Mouse (Mus musculus) neural tube, embryonic 12.5 days (tissue): ENCODE data around the gene Zfp747. TPM values are rescaled to one million over a fixed set of nuclear protein-coding genes. Genes with fewer than 3 reads are reported as not detected.
"Not testable (repeated sequence)": the region's sequence is repeated elsewhere in the genome, so short reads cannot be mapped to it uniquely, and the experiment has no call there.

Experiments used
- ATAC-seq: fragments of 200-750 bp; cut with Nextera tagmentation; 2 replicates; pipeline ENCODE4 v1.8.0; 2017; ENCODE audit warnings: low read depth, mild to moderate bottlenecking, moderate TSS enrichment, moderate library complexity; ENCODE audit not compliant: low FRiP score
- H3K27ac ChIP-seq: fragments of 300-500 bp; sonication (generic); 2 replicates; pipeline ENCODE4 v1.5.1; 2016
- H3K27me3 ChIP-seq: fragments of 300-500 bp; sonication (generic); replicated peaks from 2 replicates; pipeline ENCODE4 v1.6.1; 2016; ENCODE audit warnings: mild to moderate bottlenecking
- H3K36me3 ChIP-seq: fragments of 300-500 bp; sonication (generic); 2 replicates; pipeline ENCODE4 v1.6.1; 2016; ENCODE audit warnings: mild to moderate bottlenecking
- H3K4me1 ChIP-seq: fragments of 300-500 bp; sonication (generic); 2 replicates; pipeline ENCODE4 v1.6.1; 2016
- H3K4me2 ChIP-seq: fragments of 300-500 bp; sonication (generic); replicated peaks from 2 replicates; pipeline ENCODE4 v1.6.1; 2016; ENCODE audit warnings: mild to moderate bottlenecking
- H3K4me3 ChIP-seq: fragments of 300-500 bp; sonication (generic); 2 replicates; pipeline ENCODE4 v1.5.1; 2016
- H3K9ac ChIP-seq: fragments of 300-500 bp; sonication (generic); 2 replicates; pipeline ENCODE4 v1.6.1; 2016; ENCODE audit warnings: mild to moderate bottlenecking
- H3K9me3 ChIP-seq: fragments of 300-500 bp; sonication (generic); 2 replicates; pipeline ENCODE4 v1.6.1; 2016; ENCODE audit warnings: mild to moderate bottlenecking
- WGBS: fragments of 180-500 bp; shearing (Covaris S2); methylation state at CpG from one replicate; pipeline ENCODE4 v1.1.7; 2016; 5-methylcytosine and 5-hydroxymethylcytosine counted together
- polyA plus RNA-seq: library from polyadenylated mRNA; unstranded; fragments of >200 nt; fragmentation: Nextera tagmentation; extraction: Ambion mirVana; gene quantifications from 2 replicates; pipeline ENCODE4 v1.2.1, GENCODE M21; 2016

The Zfp747 gene
- polyA plus RNA-seq, 1 experiment from 2014 or later = 7.2 TPM

GRCm38 (mm10) chr7:127344371-127344770 lies 31.5 kb downstream of the Zfp747 start:
- Histone ChIP-seq H3K9ac (peak overlapping the region; percentile 93), H3K4me2 (peak overlapping the region; percentile 81), H3K36me3 (peaks cover 24% of the 10 kb centered on the region), H3K4me3 (peak overlapping the region; percentile 94), H3K4me1 (peaks cover 16% of the 10 kb centered on the region), H3K27me3 (no peaks in the 10 kb centered on the region), H3K9me3 (no peaks in the 10 kb centered on the region), H3K27ac (no peak overlapping the region)
- no peak for ATAC-seq
- 89% methylated on average over 8 of the region's 8 CpGs for WGBS

GRCm38 (mm10) chr7:127343351-127344019 lies 32.4 kb downstream of the Zfp747 start:
- 93% methylated on average over 38 of the region's 38 CpGs for WGBS
- no peak overlapping the region for H3K9ac ChIP-seq
- H3K4me3 ChIP-seq = no peak overlapping the region

DNA sequence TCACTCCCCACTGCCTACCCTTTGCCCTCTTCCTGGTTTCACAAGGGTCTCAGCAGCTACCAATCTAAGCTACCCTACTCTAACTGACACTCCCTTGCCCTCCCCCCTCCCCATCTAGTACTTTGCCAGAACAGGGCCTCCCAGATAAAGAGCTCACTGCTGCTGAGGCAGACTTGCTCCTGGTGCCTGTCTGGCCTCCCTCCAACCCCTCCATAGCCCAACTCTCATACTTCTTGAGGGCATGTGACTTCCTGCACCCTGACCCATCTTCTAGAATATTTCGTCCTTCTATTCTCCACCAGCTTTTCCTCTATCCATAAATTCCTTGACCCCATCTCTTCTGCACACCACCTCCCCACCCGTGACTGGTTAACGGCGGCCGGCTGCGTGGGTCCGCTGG lies 33.0 kb downstream of the Zfp747 start:
- ATAC-seq = no peak
- Histone ChIP-seq H3K4me1 (peaks cover 16% of the 10 kb centered on the region), H3K9ac (no peak overlapping the region), H3K27ac (no peak overlapping the region), H3K4me3 (no peak overlapping the region), H3K9me3 (no peaks in the 10 kb centered on the region), H3K4me2 (no peak overlapping the region), H3K27me3 (no peaks in the 10 kb centered on the region), H3K36me3 (peaks cover 24% of the 10 kb centered on the region)
- WGBS = 97% methylated on average over 7 of the region's 7 CpGs

More at GRCm38 (mm10) chr7:127343351-127344019, 32.4 kb downstream of the Zfp747 start:
- Histone ChIP-seq H3K4me1 (peaks cover 16% of the 10 kb centered on the region), H3K4me2 (peak overlapping the region; percentile 81; the same call in 1 of the 2 replicates), H3K9me3 (no peaks in the 10 kb centered on the region), H3K27ac (no peak overlapping the region), H3K27me3 (no peaks in the 10 kb centered on the region), H3K36me3 (peaks cover 24% of the 10 kb centered on the region)
- ATAC-seq = no peak

- ATAC-seq = no peak
- H3K9me3 ChIP-seq = no peaks in the 10 kb centered on the region
- H3K4me3 ChIP-seq = no peak overlapping the region
- no peak overlapping the region for H3K9ac ChIP-seq
- no peaks in the 10 kb centered on the region for H3K27me3 ChIP-seq
- no peak overlapping the region for H3K27ac ChIP-seq
- H3K36me3 ChIP-seq = peaks cover 24% of the 10 kb centered on the region
- 68% methylated on average over 4 of the region's 4 CpGs for WGBS
- H3K4me2 ChIP-seq = no peak overlapping the region
- peaks cover 16% of the 10 kb centered on the region for H3K4me1 ChIP-seq
Measured at GRCm38 (mm10) chr7:127342332-127342731, 33.5 kb downstream of the Zfp747 start.

DNA sequence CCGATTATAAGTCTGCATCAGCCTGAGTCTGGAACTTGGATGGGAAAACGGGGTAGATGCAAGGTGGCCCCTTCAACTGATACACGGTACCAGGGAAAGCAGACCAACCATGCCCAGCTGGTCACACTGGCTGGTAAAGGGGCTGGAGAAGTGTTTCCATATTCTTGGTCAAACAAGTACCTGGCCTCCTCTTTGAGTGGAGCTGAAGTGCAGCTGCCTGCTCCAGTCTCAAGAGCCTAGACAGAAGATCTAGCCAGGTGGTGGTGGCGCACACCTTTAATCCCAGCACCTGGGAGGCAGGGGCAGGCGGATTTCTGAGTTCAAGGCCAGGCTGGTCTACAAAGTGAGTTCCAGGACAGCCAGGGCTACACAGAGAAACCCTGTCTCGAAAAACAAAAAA lies 34.0 kb downstream of the Zfp747 start:
- Histone ChIP-seq H3K4me1 (peaks cover 16% of the 10 kb centered on the region), H3K36me3 (peaks cover 24% of the 10 kb centered on the region)
- not testable (repeated sequence) for ATAC-seq, H3K27me3 ChIP-seq, H3K27ac ChIP-seq, H3K9me3 ChIP-seq, H3K4me3 ChIP-seq, H3K9ac ChIP-seq, H3K4me2 ChIP-seq
- 90% methylated on average over 6 of the region's 6 CpGs for WGBS

- WGBS = 97% methylated on average over 8 of the region's 8 CpGs
- no peak overlapping the region for H3K9ac ChIP-seq
- H3K9me3 ChIP-seq = no peaks in the 10 kb centered on the region
- peaks cover 11% of the 10 kb centered on the region for H3K4me1 ChIP-seq
- ATAC-seq = no peak
- H3K27ac ChIP-seq = no peak overlapping the region
- H3K4me3 ChIP-seq = no peak overlapping the region
- H3K4me2 ChIP-seq = no peak overlapping the region
- H3K36me3 ChIP-seq = peaks cover 24% of the 10 kb centered on the region
- H3K27me3 ChIP-seq = no peaks in the 10 kb centered on the region
Measured at GRCm38 (mm10) chr7:127341356-127341755, 34.5 kb downstream of the Zfp747 start.

DNA sequence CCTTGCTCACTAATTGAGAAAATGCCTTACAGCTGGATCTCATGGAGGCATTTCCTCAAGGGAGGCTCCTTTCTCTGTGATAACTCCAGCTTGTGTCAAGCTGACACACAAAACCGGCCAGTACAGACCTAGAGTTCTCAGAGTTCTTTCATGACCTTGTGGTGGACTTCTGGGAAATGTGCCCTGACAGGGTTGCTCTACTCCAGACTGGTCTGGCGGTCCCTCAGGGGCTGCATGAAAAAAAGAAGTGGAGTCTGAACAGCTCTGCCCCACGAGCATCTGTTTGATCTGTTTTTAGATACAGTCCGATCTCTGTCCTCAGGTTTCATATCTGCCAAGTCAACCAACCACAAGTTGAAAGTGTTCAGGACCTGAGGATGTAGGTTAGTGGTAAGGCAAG lies 38.2 kb downstream of the Zfp747 start:
- H3K27me3 ChIP-seq = no peaks in the 10 kb centered on the region
- H3K9ac ChIP-seq = no peak overlapping the region
- no peak for ATAC-seq
- no peak overlapping the region for H3K4me2 ChIP-seq
- no peaks in the 10 kb centered on the region for H3K4me1 ChIP-seq
- H3K4me3 ChIP-seq = no peak overlapping the region
- H3K9me3 ChIP-seq = no peaks in the 10 kb centered on the region
- H3K27ac ChIP-seq = no peak overlapping the region
- peaks cover 9% of the 10 kb centered on the region for H3K36me3 ChIP-seq
- WGBS = 81% methylated on average over 4 of the region's 4 CpGs

GRCm38 (mm10) chr7:127335604-127336003 lies 40.2 kb downstream of the Zfp747 start:
- no peaks in the 10 kb centered on the region for H3K27me3 ChIP-seq
- no peak overlapping the region for H3K27ac ChIP-seq
- H3K9ac ChIP-seq = no peak overlapping the region
- 89% methylated on average over 4 of the region's 4 CpGs for WGBS
- H3K9me3 ChIP-seq = no peaks in the 10 kb centered on the region
- no peak overlapping the region for H3K4me3 ChIP-seq
- no peaks in the 10 kb centered on the region for H3K4me1 ChIP-seq
- no peaks in the 10 kb centered on the region for H3K36me3 ChIP-seq
- H3K4me2 ChIP-seq = no peak overlapping the region
- no peak for ATAC-seq

- 87% methylated on average over 6 of the region's 6 CpGs for WGBS
- Histone ChIP-seq H3K4me3 (no peak overlapping the region), H3K9me3 (no peaks in the 10 kb centered on the region), H3K27ac (no peak overlapping the region), H3K4me2 (no peak overlapping the region), H3K27me3 (no peaks in the 10 kb centered on the region), H3K36me3 (no peaks in the 10 kb centered on the region), H3K4me1 (no peaks in the 10 kb centered on the region), H3K9ac (no peak overlapping the region)
- no peak for ATAC-seq
Measured at GRCm38 (mm10) chr7:127333240-127333639, 42.6 kb downstream of the Zfp747 start.

DNA sequence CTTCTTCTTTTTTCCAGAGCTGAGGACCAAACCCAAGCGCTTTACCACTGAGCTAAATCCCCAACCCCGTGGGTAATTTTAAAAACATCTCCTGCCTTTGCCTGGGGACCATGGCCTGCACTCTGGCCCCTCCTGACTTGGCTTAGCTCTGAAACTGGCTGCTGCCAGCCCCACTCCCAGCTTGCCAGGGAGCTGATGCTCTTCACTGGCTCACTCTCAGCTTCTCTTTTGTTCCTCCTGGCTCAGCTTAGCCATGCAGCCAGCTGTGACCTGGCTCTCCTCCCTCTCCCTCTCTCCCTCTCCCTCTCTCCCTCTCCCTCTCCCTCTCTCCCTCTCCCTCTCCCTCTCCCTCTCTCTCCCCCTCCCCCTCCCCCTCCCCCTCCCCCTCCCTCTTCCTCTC lies 49.2 kb downstream of the Zfp747 start:
- no peak for ATAC-seq
- Histone ChIP-seq H3K27me3 (no peaks in the 10 kb centered on the region), H3K4me1 (no peaks in the 10 kb centered on the region), H3K4me2 (no peak overlapping the region), H3K36me3 (no peaks in the 10 kb centered on the region), H3K9me3 (no peaks in the 10 kb centered on the region), H3K4me3 (no peak overlapping the region), H3K9ac (no peak overlapping the region), H3K27ac (no peak overlapping the region)
- WGBS = 60% methylated on average over 2 of the region's 2 CpGs

- 89% methylated on average over 8 of the region's 8 CpGs for WGBS
- no peak for ATAC-seq
- Histone ChIP-seq H3K4me2 (no peak overlapping the region), H3K4me3 (no peak overlapping the region), H3K4me1 (no peaks in the 10 kb centered on the region), H3K9ac (no peak overlapping the region), H3K9me3 (no peaks in the 10 kb centered on the region), H3K36me3 (no peaks in the 10 kb centered on the region), H3K27me3 (no peaks in the 10 kb centered on the region), H3K27ac (no peak overlapping the region)
Measured at GRCm38 (mm10) chr7:127325550-127325949, 50.3 kb downstream of the Zfp747 start.

- ATAC-seq = no peak
- no peaks in the 10 kb centered on the region for H3K36me3 ChIP-seq
- 88% methylated on average over 7 of the region's 7 CpGs for WGBS
- H3K9me3 ChIP-seq = no peaks in the 10 kb centered on the region
- no peaks in the 10 kb centered on the region for H3K27me3 ChIP-seq
- H3K4me3 ChIP-seq = no peak overlapping the region
- H3K4me1 ChIP-seq = no peaks in the 10 kb centered on the region
- H3K9ac ChIP-seq = no peak overlapping the region
- no peak overlapping the region for H3K27ac ChIP-seq
- no peak overlapping the region for H3K4me2 ChIP-seq
Measured at GRCm38 (mm10) chr7:127324944-127325343, 50.9 kb downstream of the Zfp747 start.
